Mouse (Mus musculus) ES-Bruce4 (cell line): ENCODE results near the gene Usp4.

Source experiments
- EP300 ChIP-seq: IDR thresholded peaks from 2 replicates; pipeline ENCODE4 v1.6.1; 2011; ENCODE audit warnings: low read depth, low read length; ENCODE audit not compliant: insufficient read depth
- POLR2A ChIP-seq: IDR thresholded peaks from one replicate; pipeline ENCODE4 v1.8.1; 2011; ENCODE audit warnings: low read length; ENCODE audit not compliant: insufficient read depth

DNA sequence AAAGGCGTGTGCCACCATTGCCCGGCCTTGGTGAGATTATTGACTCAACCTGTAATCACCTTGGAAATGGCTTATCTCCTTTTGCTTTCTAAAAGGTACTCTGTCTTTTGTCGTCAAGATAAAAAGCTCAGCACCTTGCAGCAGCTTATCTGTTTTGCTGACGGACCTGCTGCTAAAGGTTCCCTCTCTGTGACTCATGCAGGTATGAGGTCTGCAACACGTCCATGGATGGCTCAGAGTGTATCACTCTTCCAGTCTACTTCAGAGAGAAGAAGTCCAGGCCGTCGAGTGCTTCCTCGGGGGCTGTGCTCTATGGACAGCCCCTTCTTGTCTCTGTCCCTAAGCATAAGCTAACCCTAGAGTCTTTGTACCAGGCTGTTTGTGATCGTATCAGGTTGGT is 30.6 kb downstream of the Usp4 start:
- TF ChIP-seq POLR2A (no peak), EP300 (no peak)
